Mouse (Mus musculus) thymus, adult 2 months (tissue): Measurements from ENCODE around the gene Ptch2. TPM values are rescaled to one million over a fixed set of nuclear protein-coding genes. Genes with fewer than 3 reads are reported as not detected.

Experiments
- DNase-seq: peaks from one replicate; pipeline ENCODE4 v3.0.0; 2021
- H3K27ac ChIP-seq: fragments of 200-500 bp; 2 replicates; pipeline ENCODE4 v1.5.1; 2012; ENCODE audit warnings: low read length, control low read depth; ENCODE audit not compliant: control insufficient read depth, insufficient read depth
- H3K27me3 ChIP-seq: fragments of 200-500 bp; 2 replicates; pipeline ENCODE4 v1.6.1; 2012; ENCODE audit warnings: mild to moderate bottlenecking, low read length, moderate library complexity, mixed read lengths; ENCODE audit not compliant: control insufficient read depth, insufficient read depth
- H3K36me3 ChIP-seq: fragments of 200-500 bp; 2 replicates; pipeline ENCODE4 v1.6.1; 2012; ENCODE audit warnings: mild to moderate bottlenecking, low read length, moderate library complexity; ENCODE audit not compliant: control insufficient read depth, insufficient read depth
- H3K4me1 ChIP-seq: fragments of 200-500 bp; replicated peaks from 2 replicates; pipeline ENCODE4 v1.6.1; 2012; ENCODE audit warnings: low read length; ENCODE audit not compliant: control insufficient read depth, insufficient read depth
- H3K4me3 ChIP-seq: fragments of 200-500 bp; 2 replicates; pipeline ENCODE4 v1.5.1; 2012; ENCODE audit warnings: mild to moderate bottlenecking, low read length, control low read depth, moderate library complexity; ENCODE audit not compliant: control insufficient read depth, insufficient read depth
- CTCF ChIP-seq: fragments of 200-500 bp; IDR thresholded peaks from 2 replicates; pipeline ENCODE4 v1.5.1; 2012; ENCODE audit warnings: mild to moderate bottlenecking, control low read depth, low read length, moderate library complexity, borderline replicate concordance; ENCODE audit not compliant: control insufficient read depth, poor library complexity, insufficient read depth; ENCODE audit errors: extremely low read depth
- POLR2A ChIP-seq: fragments of 200-500 bp; IDR thresholded peaks from 2 replicates; pipeline ENCODE4 v1.6.1; 2012; ENCODE audit warnings: mild to moderate bottlenecking, low read length, control low read depth, moderate library complexity; ENCODE audit not compliant: control insufficient read depth, poor library complexity, insufficient read depth; ENCODE audit errors: extremely low read depth
- WGBS: fragments of 180-500 bp; shearing (Covaris S2); methylation state at CpG from one replicate; pipeline ENCODE4 v1.1.7; 2018; 5-methylcytosine and 5-hydroxymethylcytosine counted together
- polyA plus RNA-seq: library from polyadenylated mRNA; depleted of rRNA; stranded (reverse); fragments of >200 nt; gene quantifications from 2 replicates; pipeline ENCODE4 v1.2.3, GENCODE M21; 2012

Ptch2 gene
- polyA plus RNA-seq, 1 experiment, result 0.92 TPM

- peaks cover 9% of the 10 kb centered on the region for H3K4me1 ChIP-seq
- 69% methylated on average over 16 of the region's 17 CpGs for WGBS
- no peaks in the 10 kb centered on the region for H3K36me3 ChIP-seq
- no peak for TF ChIP-seq POLR2A
- no peak for TF ChIP-seq CTCF
- no peak for DNase-seq
- H3K4me3 ChIP-seq, result no peak overlapping the region
- H3K27me3 ChIP-seq, result no peaks in the 10 kb centered on the region
- no peak overlapping the region for H3K27ac ChIP-seq
Observed at GRCm38 (mm10) chr4:117138295-117139216, 42.7 kb downstream of the Ptch2 start.

GRCm38 (mm10) chr4:117139217-117139612 lies 43.3 kb downstream of the Ptch2 start:
- no peak overlapping the region for H3K4me3 ChIP-seq
- peak; percentile 45 for DNase-seq
- H3K4me1 ChIP-seq, result peaks cover 7% of the 10 kb centered on the region
- no peaks in the 10 kb centered on the region for H3K27me3 ChIP-seq
- H3K27ac ChIP-seq, result no peak overlapping the region
- no peaks in the 10 kb centered on the region for H3K36me3 ChIP-seq
- no peak for TF ChIP-seq CTCF
- no peak for TF ChIP-seq POLR2A
- 1% methylated on average over 2 of the region's 2 CpGs for WGBS

GRCm38 (mm10) chr4:117140613-117141012 lies 44.7 kb downstream of the Ptch2 start:
- no peaks in the 10 kb centered on the region for H3K36me3 ChIP-seq
- no peak for TF ChIP-seq CTCF
- 41% methylated on average over 4 of the region's 4 CpGs for WGBS
- no peak overlapping the region for H3K4me3 ChIP-seq
- H3K27ac ChIP-seq, result no peak overlapping the region
- H3K27me3 ChIP-seq, result no peaks in the 10 kb centered on the region
- peaks cover 3% of the 10 kb centered on the region for H3K4me1 ChIP-seq
- DNase-seq, result no peak

GRCm38 (mm10) chr4:117143023-117143422 lies 47.1 kb downstream of the Ptch2 start:
- H3K4me3 ChIP-seq, result no peak overlapping the region
- peaks cover 3% of the 10 kb centered on the region for H3K4me1 ChIP-seq
- H3K36me3 ChIP-seq, result no peaks in the 10 kb centered on the region
- H3K27ac ChIP-seq, result no peak overlapping the region
- no peak for DNase-seq
- 91% methylated on average over 7 of the region's 7 CpGs for WGBS
- TF ChIP-seq POLR2A (no peak), CTCF (no peak)
- no peaks in the 10 kb centered on the region for H3K27me3 ChIP-seq

- WGBS, result 91% methylated on average over 13 of the region's 13 CpGs
- Histone ChIP-seq H3K36me3 (peaks cover 3% of the 10 kb centered on the region), H3K27ac (no peak overlapping the region), H3K4me3 (no peak overlapping the region), H3K4me1 (no peaks in the 10 kb centered on the region), H3K27me3 (no peaks in the 10 kb centered on the region)
- TF ChIP-seq CTCF (no peak), POLR2A (no peak)
- no peak for DNase-seq
Observed at GRCm38 (mm10) chr4:117145248-117145647, 49.4 kb downstream of the Ptch2 start.

GRCm38 (mm10) chr4:117146176-117146575 lies 50.3 kb downstream of the Ptch2 start:
- Histone ChIP-seq H3K27me3 (no peaks in the 10 kb centered on the region), H3K36me3 (peaks cover 12% of the 10 kb centered on the region), H3K4me1 (no peaks in the 10 kb centered on the region), H3K27ac (no peak overlapping the region), H3K4me3 (no peak overlapping the region)
- 49% methylated on average over 15 of the region's 15 CpGs for WGBS
- DNase-seq, result peak; percentile 87
- no peak for TF ChIP-seq POLR2A
- peak; percentile 88; the same call in 1 of the 2 replicates for TF ChIP-seq CTCF
